Mouse (Mus musculus): ENCODE data around the gene Ptpru. TPM values are rescaled to one million over a fixed set of nuclear protein-coding genes. Genes with fewer than 3 reads are reported as not detected.

The Ptpru gene
- 10 to 100 TPM; 40.9 to 82.9 (median 63.9) TPM for total RNA-seq (2022)

DNA sequence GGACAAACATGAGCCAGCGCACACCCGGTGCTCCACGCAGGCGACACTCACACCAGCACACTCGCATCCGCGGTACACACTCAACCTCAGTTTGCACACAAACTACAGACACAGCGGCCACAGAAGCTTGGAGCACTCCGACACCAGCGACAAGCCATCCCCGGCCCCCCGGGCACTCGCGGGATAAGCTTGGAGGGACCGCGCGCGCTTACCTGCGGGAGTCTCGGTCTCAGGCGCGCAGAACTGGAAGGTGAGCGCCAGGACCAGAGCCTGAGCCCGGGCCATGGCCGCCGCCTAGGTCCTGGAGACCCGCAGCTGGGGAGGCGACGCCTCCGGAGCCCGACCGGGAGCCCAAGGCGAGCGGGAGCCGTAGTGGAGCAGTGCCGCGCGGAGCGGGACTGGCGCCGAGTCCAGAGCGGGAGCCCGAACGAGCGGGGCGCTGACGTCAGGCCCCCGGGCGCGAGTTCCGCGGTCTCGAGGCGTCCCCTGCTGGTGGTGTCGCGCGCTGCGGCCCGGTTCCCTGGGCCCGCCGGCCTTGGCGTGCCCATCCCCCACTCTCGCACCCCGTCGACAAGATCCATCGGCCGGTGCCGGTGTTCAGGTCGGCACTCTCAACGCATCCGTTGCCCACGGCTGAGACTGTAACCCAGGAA is at the start of gene Ptpru:
Ptpru (minus strand) TSS at position 417 of the 653 bp plus-strand sequence.
- DNase-seq = peak; percentile 77

DNA sequence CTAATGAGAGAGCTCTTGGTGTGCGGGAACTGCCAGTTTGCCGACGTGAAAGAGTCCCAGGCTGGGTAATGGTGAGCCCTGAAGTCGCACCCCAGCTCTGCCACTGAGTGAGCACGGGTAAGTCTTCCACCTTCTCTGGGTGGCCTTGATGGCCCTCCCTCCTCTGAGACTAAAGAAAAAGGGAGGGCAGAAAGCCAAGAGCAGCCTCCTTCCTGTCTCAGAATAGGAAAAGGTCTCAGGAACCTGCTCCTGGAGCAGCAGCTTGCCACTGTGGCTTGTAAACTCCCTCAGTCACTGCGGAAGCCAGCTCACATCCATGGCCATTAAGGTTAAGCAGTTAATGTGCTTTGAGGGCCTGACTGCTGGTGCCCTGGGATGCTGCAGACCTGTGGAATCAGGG is 47.3 kb upstream of the Ptpru start:
- peak; percentile 21 for DNase-seq

DNA sequence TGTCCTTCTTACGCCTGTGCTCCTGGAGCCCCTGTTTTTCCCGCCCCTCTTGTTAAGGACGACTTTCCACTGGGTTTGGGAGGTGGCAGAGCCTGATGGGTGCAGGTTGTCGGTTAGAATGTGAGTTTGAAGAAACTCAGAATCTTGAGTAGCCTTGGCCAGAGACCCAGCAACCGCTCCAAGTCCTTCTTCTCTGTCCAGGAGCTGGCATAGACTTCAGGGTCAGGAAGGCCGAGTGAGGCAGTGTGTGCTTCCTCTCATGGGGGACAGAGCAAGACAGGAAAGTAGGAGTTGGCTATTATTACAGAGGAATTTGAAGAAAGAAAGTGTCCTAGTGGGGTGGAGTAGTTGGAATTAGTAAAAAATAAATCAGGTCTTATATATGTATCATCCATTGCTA is 45.5 kb upstream of the Ptpru start:
- DNase-seq = no peak

DNA sequence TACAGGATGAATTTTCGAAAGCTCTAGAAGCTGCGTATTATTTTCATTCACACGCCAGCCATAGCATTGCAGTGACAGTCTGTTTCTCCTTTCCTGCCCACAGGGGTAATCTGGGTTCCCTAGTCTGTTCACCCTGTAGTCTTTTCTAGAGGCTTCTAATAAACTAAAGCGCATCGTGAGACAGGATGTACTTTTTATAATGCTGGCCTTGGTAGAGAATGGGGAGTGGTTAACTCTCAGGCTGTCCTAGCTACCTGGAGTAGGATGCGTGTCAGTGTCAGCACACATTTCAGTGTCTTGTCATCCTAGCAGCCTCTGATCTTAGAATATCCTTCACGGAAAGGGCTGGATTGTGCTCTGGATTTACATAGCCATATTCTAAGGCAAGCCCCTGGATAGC is 43.2 kb upstream of the Ptpru start:
- no peak for DNase-seq

DNA sequence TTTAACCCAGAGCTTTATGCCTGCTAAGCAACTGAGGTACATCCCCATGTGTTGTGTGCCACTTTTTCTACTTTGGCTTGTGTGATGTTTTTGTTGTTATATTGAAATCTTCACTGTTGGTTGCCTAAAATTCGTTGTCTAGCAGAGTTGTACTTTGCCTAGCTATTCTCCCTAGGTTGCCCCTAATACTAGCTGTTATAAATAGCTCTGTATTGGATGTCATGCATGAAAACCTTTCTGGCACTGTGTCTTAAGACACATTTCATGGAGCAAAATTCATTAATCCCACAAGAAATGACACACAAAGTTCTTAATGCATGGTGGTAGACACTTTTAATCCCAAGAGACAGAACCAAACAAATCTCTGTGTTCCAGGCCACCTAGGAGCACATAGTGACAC is 41.6 kb upstream of the Ptpru start:
- DNase-seq = no peak

DNA sequence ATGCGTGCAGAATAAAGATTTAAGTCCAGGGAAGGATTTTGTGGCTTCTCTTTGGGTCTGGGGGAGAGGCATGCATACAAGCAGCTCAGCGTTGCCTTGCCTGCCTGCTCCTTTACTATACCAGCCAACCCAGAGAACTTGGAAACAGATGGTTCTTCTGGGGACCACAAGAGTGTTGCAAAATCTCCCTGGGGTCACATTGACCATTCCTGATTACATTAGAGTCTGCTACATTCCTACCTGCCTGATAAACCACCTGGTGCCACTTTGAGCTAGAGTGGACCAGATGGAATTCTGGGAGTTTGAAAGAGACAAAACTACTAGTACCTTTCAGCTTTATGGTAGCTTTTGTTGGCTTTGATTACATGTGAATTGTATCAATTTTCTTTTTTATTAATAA is 38.7 kb upstream of the Ptpru start:
- DNase-seq = no peak

DNA sequence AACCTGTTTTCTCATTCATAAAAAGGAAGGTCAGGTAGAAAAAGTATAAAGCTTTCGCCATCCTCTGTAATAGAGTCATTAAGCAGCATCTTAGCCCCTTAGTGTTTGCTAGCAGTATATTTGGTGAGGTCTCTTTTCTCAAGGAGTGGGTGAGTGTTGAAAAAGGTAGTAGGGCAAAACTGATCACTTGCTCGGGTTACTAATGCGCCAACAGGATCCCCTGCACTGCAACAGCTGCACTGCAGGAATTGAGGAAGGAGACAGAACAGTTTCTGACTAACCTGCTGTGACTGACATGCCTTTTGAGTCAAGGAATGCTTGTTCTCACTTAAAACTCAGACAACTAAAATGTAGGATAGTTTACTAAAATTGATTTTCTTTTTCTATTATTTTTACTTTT is 37.2 kb upstream of the Ptpru start:
- no peak for DNase-seq

DNA sequence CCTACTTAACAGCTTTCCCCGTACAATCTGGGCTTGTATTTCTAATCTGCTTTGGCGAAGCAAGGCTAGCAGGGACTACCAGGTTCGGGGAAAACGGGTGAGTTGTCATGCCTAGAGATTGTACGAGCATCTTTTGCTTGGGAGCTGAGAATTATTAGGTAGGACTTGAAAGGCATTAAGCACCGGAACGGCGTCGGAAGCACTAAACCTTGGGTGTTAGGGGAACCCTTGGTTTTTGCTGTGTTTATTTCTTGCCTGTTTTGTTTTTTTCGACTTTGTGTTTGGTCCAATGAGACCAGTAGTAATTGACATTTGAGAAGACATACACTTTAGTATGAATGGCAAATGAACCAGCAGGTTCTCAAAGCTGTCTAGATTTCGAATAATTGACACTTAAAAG is 36.5 kb upstream of the Ptpru start:
- no peak for DNase-seq

DNA sequence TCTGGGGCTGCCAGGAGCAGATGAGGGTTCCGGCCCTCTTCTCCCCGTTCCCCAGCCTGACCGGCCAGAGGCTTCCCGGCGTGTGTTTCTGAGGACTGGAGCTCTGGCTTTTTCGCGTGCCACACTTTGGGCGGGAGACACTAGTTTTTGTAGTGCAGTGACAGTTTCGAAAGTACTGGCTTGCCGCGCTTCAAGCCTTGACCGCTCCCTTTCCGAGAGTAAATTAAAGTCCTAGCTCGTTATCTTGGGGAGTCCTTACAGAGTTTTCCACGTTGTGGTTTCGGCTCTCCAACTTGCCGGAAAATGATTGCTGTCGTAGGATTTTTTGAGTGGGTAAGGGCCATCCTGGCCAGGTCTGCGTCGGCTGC is 36.1 kb upstream of the Ptpru start:
- no peak for DNase-seq

DNA sequence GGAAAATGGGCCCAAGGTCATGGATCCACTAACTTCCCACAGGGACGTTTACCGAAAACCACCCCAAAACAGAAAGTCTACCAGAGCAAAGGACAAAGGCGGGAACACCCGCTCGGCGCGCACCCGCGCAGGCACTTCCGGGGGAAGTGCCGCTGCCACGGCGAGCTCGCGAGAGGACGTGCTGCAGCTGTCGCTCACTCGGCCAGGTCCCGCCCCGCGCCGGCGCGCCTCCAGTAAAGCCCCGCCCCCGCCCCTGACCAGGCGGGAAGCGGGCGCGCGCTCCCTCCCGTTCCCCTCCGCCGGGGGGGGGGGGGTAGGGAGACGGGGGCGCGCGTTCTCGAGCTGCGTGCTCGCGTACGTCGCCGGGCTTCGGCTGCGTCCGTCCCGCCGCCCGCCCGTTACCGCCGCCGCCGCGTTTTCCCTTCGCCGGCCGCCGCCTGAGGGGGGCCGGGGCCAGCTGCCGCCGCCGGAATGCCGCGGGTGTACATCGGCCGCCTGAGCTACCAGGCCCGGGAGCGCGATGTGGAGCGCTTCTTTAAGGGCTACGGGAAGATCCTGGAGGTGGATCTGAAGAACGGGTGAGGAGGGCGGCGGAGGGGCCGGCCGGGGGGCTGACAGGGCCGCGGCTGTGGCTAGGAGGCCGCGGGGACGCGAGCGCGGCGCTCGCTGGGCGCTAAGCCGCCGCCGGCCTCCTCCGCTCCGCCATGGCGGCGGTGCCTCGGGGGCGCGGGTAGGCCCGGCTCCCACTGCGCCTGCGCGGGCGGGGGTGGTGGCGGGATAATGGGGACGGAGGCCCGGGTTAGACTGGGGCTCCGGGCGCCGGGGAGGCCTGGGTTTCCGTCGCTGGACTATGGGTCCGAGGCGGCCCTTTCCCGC is 35.4 kb upstream of the Ptpru start, which contains the start of gene Srsf4:
Srsf4 (plus strand) TSS at position 325 of the 876 bp plus-strand sequence.
- DNase-seq = peak; percentile 90

DNA sequence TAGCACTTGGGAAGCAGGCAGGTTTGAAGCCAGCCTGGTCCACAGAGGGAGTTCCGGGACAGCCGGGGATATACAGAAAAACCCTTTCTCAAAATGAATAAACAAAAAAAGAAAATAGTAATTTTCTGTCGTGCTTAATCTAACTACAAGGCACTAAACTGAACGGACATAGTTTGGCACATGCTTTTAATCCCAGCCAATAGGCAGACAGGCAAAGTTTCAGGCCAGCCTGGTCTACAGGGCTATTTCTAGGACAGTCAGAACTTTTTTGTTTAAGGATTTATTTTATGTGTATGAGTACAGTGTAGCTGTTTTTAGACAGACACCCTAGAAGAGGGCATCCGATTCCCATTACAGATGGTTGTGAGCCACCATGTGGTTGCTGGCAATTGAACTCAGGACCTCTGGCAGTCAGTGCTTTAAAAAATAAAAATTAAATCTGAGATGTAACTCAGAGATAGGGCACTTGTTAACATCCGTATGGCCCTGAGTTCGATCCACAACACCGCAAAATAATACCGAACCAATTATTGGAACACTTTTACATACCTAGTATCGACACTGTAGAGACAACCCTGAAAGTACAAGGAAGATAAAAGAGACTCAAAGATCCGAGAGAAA is 34.7 kb upstream of the Ptpru start:
- no peak for DNase-seq

DNA sequence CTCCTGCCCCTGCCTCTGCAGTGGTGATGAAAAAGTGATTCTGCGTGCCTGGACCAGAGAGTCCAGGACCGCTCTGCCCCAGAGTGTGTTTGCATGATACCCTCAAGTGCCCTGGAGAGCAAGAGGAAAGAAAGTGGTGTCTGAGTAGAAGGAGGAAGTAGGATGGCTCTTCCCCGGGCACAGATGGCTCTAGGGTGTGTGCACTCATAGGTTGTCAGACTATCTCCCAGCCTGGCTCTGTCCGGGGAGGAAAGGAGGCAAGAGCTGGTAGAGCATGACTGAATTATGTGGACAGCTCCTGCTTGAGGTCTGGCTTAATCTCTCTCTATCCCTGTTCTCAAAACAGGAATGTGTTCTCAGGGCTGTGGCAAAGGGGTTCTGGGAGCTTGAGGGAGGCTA is 23.3 kb upstream of the Ptpru start:
- DNase-seq = no peak

DNA sequence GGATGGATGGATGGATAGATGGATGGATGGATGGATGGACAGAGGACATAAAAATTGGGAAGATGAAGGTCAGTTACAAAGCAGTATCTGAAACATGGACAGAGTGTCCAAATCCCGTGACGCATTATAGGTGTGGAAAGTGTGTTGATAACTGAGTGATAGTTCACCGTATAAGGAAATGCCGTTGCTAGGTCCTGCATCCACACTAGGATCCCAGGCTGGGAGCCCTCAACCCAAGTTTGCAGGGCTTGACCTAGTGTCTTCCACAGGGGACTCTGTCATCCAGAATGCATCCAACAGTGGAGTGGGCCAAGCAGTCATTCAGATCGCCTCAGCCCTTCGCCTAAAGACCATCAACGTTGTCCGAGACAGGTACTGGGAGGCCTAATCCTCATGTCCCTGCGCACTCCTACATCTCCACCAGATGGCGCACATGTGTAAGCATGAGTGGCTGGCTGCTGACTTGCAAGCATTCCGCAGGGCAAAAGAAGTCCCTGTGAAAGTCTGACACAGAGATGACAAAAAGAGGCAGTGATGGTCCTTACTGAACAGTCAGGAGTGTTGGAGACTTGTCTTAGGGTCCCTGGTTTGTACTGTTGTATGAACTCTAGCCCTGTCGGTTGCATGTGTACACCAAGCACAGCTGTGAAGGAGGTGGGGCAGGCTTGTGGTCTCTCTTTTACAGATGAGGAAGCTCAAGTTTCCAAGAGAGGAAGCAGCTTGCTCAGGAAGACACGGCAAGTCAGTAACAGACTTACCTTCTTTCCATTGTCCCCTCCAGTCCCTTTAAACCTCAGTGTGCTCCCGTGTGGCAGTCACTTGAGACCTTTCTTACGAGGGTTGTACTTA is 22.6 kb upstream of the Ptpru start:
- DNase-seq = peak; percentile 65

DNA sequence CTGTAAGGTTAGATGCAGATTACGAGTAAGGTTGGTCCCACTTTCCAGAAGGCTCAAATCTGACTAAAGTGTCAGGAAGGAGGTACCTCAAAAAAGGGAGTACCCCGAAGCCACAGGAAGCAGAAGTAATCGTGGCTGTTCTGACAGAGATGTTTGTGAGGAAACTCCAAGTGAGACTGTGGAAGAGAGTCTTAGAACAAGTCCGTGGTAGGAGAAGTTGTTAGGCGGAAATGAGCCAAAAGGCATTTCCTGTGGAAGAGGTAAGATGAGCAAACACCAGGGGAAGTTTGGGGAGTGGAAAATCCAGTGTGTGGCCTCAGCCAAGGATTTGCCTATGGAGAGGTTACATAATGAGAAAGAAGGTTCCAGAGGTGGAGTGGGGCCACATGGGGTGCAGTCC is 16.9 kb upstream of the Ptpru start:
- no peak for DNase-seq

DNA sequence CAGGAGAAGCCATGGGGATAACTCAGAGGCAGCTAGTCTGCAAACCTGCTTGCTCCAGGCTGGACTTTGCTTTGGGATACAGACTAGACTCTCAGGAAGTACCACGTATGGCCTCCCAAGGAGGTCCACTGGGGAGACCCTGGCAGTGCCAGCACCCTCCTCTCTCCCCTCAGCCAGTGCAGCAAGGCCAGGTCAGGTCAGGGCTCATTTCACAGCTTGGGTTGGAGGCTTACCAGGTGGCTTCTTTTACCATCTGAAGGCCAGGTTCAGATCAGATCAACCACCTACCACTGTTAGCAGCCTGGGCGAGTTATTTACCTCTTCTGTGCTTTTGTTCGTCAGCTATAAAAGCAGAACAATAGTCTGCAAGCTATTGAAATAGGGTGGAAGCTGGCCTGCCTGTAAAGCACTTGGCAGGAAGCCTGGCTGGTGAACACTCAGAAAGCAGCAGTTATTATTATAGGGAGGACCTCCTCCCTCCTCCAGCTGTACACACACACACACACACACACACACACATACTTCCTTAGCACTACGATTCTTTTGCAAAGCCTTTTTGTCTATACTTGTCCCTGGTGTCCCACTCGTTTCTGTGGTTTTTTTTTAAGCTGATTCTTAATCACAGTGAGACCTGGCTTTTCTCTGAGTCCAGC is 12.0 kb upstream of the Ptpru start:
- no peak for DNase-seq

DNA sequence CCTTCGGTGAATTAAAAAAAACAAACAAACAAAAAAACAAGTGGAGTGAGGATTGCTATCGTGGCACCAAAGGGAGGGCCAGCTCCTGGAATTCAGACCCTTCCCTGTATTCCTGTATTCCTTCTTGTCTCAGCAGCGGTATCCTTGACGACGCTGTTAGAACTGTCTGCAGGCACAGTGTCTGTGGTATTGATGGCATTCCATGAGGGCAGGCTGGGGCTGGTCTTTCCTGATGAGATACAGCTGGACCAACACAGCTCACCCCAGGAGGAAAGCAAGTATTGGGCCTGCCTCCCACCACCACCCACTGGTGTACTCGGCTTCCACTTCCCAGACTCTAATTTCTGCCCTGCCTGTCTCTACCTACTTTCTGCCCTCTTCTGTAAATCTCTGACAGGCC is 10.0 kb upstream of the Ptpru start:
- DNase-seq = no peak

DNA sequence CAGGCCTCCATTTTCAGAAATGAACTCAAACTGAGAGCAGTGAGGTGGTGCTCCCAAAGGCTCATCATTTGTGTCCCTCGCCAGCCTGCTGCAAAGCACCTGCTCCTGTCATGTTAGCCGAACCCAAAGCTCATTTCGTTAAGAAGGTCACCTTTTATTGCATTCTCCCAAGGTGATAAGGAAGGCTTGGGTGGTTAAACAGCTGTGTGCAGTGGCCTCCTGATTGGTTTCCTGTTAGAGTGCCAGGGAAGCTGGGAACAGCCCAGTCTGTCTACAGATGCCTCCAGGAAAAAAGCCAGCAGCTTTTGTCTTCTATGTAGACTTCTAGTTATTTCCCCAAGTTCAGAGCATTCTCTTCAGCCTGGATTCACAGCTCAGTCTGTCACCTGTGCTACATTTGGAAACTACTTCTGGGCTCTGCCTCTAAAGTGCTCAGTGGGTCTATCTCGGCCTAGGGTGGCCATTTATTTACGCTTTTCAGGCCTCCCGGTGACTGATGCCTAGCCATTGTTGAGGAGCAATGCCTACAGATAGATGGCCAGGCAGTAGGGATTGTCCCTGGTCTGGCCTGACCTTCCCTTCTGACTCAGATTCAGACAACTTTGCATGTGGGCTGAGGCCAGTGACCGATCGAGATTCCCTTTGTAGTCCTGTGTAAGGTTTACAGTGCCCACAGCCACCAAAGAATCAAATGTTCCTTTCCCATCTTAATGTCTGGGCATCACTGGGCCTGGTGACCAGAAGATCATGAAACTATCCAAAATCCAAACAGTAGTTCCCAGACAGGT is 8.1 kb upstream of the Ptpru start:
- no peak for DNase-seq

DNA sequence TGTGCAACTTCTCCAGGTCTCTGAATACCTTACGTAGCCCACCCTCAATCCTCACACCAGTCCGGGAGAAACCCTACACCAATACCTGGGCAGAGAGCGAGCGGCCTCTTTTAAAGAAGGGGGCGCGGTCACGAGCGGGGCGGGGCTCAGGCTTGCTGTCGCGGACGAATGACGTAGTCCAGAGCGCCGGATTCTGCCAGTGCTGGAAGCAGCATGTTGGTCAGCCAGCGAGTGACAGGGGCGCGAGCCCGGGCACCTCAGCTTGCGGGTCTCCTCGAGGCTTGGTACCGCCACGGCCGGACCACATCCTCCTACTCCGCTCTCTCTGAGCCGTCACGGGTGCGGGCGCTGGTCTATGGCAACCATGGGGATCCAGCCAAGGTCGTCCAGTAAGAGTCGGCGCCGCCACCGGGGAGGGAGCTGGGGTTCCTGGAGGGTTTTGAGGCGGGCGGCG is 5.2 kb upstream of the Ptpru start, which contains the start of gene Mecr:
Mecr (plus strand) TSS at position 181 of the 454 bp plus-strand sequence.
- peak; percentile 90 for DNase-seq

DNA sequence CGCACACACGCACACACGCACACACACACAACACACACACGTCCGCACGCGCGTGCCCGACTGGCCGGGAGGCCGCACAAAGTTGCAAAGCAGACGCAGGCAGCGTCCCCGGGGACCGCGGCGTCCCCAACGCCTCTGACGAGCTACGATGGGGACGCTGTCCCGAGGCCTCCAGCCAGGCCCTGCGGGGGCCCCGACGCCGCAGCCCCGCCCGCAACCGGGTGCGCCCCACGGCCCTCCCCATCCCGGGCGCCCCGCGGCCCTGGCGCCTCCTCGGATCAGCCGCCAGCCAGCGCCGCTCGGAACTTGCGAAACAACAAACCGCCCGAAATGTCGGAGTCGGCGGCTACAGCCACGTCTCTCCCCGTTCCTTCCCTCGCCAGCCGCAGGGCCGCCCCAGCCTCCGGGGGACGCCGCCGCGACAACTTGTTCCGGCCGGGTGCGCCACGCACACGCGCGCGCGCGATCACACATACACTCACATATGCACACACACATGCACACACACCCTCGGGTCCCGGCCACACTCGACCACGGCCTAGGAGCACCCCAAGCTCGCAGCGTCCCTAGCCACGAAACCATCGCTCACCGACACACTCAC is 1.1 kb downstream of the Ptpru start:
- peak; percentile 24 for DNase-seq

DNA sequence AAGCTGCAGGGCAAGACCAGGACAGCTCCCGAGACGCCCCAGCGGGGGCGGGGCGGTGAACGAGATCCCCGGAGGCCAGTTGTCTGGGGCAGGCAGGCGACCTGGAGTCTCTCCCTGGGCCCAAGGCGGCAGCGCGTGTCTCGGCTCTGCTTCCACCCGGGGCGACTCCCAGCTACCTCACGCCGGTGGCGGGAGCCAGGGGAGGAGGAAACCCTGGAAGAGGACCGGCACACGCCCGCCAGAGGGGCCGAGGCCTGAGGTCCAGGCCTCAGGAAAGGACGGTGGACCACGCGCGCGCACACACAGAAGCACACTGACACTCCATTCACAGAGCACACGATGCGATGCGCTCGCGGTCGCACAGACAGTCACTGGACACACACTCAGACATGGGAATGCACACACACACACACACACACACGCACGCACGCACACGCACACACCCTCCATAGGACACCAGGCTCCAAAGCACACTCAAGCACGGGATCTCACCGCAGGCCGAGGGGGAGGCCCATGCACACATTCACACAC is 1.7 kb downstream of the Ptpru start:
- DNase-seq = peak; percentile 44

All from adrenal gland, adult 8-10 months (tissue).